Mouse (Mus musculus) mammary gland, adult 2 months (tissue): ENCODE data around the gene Mup18. TPM values are rescaled to one million over a fixed set of nuclear protein-coding genes. Genes with fewer than 3 reads are reported as not detected.

Source experiments
- polyA plus RNA-seq: library from polyadenylated mRNA; depleted of rRNA; stranded (reverse); fragments of >200 nt; gene quantifications from 2 replicates; pipeline ENCODE4 v1.2.3, GENCODE M21; 2012; ENCODE audit warnings: low replicate concordance; rRNA removed

Gene Mup18
- polyA plus RNA-seq: not detected in 2 replicates

DNA sequence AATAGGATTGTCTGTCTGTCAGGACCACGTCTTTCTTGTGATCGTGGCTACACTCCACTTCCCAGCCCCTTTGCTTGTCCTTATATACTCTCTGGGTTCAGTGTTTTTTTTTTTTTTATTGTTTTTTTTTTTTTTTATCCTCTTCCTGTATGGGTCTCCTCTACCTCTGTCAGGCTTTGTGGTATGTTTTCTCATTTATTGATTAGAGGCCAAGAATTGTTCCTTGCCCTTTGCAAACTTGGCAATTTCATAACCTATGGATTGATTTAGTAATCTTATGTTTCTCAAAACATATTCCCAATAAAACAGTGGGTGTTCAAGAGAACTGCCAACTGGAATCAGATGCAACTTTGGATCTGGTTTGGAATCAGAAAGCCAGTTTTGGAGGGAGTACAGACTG, at the start of gene Mup18:
Mup18 (minus strand) TSS at position 101 of the 400 bp plus-strand sequence.

Other genes with a start within 250 kb of the Mup18 start
- gene Mup15, start 234.4 kb downstream of the Mup18 start, polyA plus RNA-seq: 0.49 and 2.0 TPM in 2 replicates
- 2.0 and 4.1 TPM in 2 replicates for gene Mup16, start 154.6 kb downstream of the Mup18 start, polyA plus RNA-seq
- gene Mup17, start 78.3 kb downstream of the Mup18 start, polyA plus RNA-seq: 2.6 and 3.3 TPM in 2 replicates
- 1.3 TPM in 1 of 2 replicates, not detected in the other for gene Mup19, start 108.1 kb upstream of the Mup18 start, polyA plus RNA-seq
- gene Mup5, start 161.1 kb upstream of the Mup18 start, polyA plus RNA-seq: not detected in 2 replicates